Mouse (Mus musculus) liver, adult 10 weeks (tissue): ENCODE results near the gene Tex45. TPM values are rescaled to one million over a fixed set of nuclear protein-coding genes. Genes with fewer than 3 reads are reported as not detected.

ENCODE experiments used
- polyA plus RNA-seq: library from polyadenylated mRNA; stranded (reverse); fragments of 350-450 nt; fragmentation: Illumina TruSeq; extraction: RNeasy Lipid Tissue Mini Kit (QIAGEN cat#74804); gene quantifications from one replicate; pipeline ENCODE4 v1.2.3, GENCODE M21; 2014; ENCODE audit warnings: low read depth, low replicate concordance

Gene Tex45
- not detected for polyA plus RNA-seq

GRCm38 (mm10) chr8:3470562-3470961 lies at the start of gene Tex45:
TSS of gene Tex45 (plus strand) at chr8:3470862.

GRCm38 (mm10) chr8:3467006-3467885 lies 3.4 kb upstream of the Tex45 start, which contains the start of gene Pex11g:
TSS of gene Pex11g (minus strand) at chr8:3467680.

GRCm38 (mm10) chr8:3492901-3493844 lies 22.5 kb downstream of the Tex45 start, which contains the start of gene Zfp358:
TSS of gene Zfp358 (plus strand) at chr8:3493138.

GRCm38 (mm10) chr8:3500235-3501090 lies 29.8 kb downstream of the Tex45 start, which contains the start of gene Mcoln1:
TSS of gene Mcoln1 (plus strand) at chr8:3500457.

GRCm38 (mm10) chr8:3515260-3515671 lies 44.6 kb downstream of the Tex45 start, which contains the start of gene Pnpla6:
TSS of gene Pnpla6 (plus strand) at chr8:3515384.

Other genes with a start within 250 kb of the Tex45 start
- 60.9 TPM for gene Insr, start 191.2 kb upstream of the Tex45 start, polyA plus RNA-seq
- not detected for gene A430078G23Rik, start 117.4 kb upstream of the Tex45 start, polyA plus RNA-seq
- 4.3 TPM for gene Arhgef18, start 77.9 kb upstream of the Tex45 start, polyA plus RNA-seq
- gene Pex11g, start 3.2 kb upstream of the Tex45 start, polyA plus RNA-seq: 5.9 TPM
- 2.8 TPM for gene Zfp358, start 22.3 kb downstream of the Tex45 start, polyA plus RNA-seq
- 12.2 TPM for gene Mcoln1, start 29.6 kb downstream of the Tex45 start, polyA plus RNA-seq
- 7.7 TPM for gene Pnpla6, start 44.5 kb downstream of the Tex45 start, polyA plus RNA-seq
- 2.6 TPM for gene C330021F23Rik, start 97.1 kb downstream of the Tex45 start, polyA plus RNA-seq
- gene Camsap3, start 116.4 kb downstream of the Tex45 start, polyA plus RNA-seq: 1.3 TPM
- 0.58 TPM for gene Xab2, start 150.5 kb downstream of the Tex45 start, polyA plus RNA-seq
- 26.2 TPM for gene Pet100, start 150.7 kb downstream of the Tex45 start, polyA plus RNA-seq
- not detected for gene Pcp2, start 154.7 kb downstream of the Tex45 start, polyA plus RNA-seq
- 13.2 TPM for gene Stxbp2, start 160.1 kb downstream of the Tex45 start, polyA plus RNA-seq
- 0.50 TPM for gene Retn, start 184.9 kb downstream of the Tex45 start, polyA plus RNA-seq
- not detected for gene Mcemp1, start 194.9 kb downstream of the Tex45 start, polyA plus RNA-seq
- gene Fcor, start 201.5 kb downstream of the Tex45 start, polyA plus RNA-seq: not detected
- 3.7 TPM for gene Trappc5, start 205.4 kb downstream of the Tex45 start, polyA plus RNA-seq
- 0.42 TPM for gene Fcer2a, start 223.3 kb downstream of the Tex45 start, polyA plus RNA-seq
- gene Clec4g, start 249.8 kb downstream of the Tex45 start, polyA plus RNA-seq: 35.9 TPM